Mouse (Mus musculus): ENCODE results near the gene Ehd3. TPM values are rescaled to one million over a fixed set of nuclear protein-coding genes. Genes with fewer than 3 reads are reported as not detected.

The Ehd3 gene
- polyA plus RNA-seq, 1 experiment from 2014 or later: 42.2 TPM

GRCm38 (mm10) chr17:73807211-73807610, 3.3 kb downstream of the Ehd3 start:
- WGBS: 63% methylated on average over 5 of the region's 5 CpGs
- H3K4me2 ChIP-seq: peak overlapping the region; percentile 45
- no peak overlapping the region for H3K9ac ChIP-seq (ENCODE audit: low read depth, low read length)
- no peak overlapping the region for H3K27ac ChIP-seq (ENCODE audit: low read depth, low read length)
- ATAC-seq (replicated peaks; ENCODE audit: low FRiP score) (no peak; the same call in 1 of the 2 replicates), DNase-seq (ENCODE audit: low spot score) (no peak)
- H3K36me3 ChIP-seq (ENCODE audit: control insufficient read depth, insufficient read depth, low read length): no peaks in the 10 kb centered on the region
- H3K4me1 ChIP-seq (replicated peaks; ENCODE audit: control insufficient read depth, insufficient read depth, low read length): peaks cover 3% of the 10 kb centered on the region; the same call in 1 of the 2 replicates
- H3K27me3 ChIP-seq (replicated peaks; ENCODE audit: control insufficient read depth, insufficient read depth, low read length): no peaks in the 10 kb centered on the region; the same call in 1 of the 2 replicates
- H3K9me3 ChIP-seq (ENCODE audit: control insufficient read depth, low read length): no peaks in the 10 kb centered on the region
- peak overlapping the region; percentile 22; the same call in 1 of the 2 replicates for H3K4me3 ChIP-seq (ENCODE audit: low read depth, low read length)

GRCm38 (mm10) chr17:73808431-73808830, 4.5 kb downstream of the Ehd3 start:
- ATAC-seq (replicated peaks; ENCODE audit: low FRiP score) (no peak), DNase-seq (ENCODE audit: low spot score) (no peak)
- Histone ChIP-seq H3K36me3 (ENCODE audit: control insufficient read depth, insufficient read depth, low read length) (no peaks in the 10 kb centered on the region), H3K4me3 (ENCODE audit: low read depth, low read length) (no peak overlapping the region), H3K4me1 (replicated peaks; ENCODE audit: control insufficient read depth, insufficient read depth, low read length) (peaks cover 3% of the 10 kb centered on the region; the same call in 1 of the 2 replicates), H3K9me3 (ENCODE audit: control insufficient read depth, low read length) (no peaks in the 10 kb centered on the region), H3K9ac (ENCODE audit: low read depth, low read length) (no peak overlapping the region), H3K27ac (ENCODE audit: low read depth, low read length) (no peak overlapping the region), H3K27me3 (replicated peaks; ENCODE audit: control insufficient read depth, insufficient read depth, low read length) (no peaks in the 10 kb centered on the region; the same call in 1 of the 2 replicates), H3K4me2 (peak overlapping the region; percentile 10; the same call in 1 of the 2 replicates)
- WGBS: 82% methylated on average over 6 of the region's 6 CpGs

DNA sequence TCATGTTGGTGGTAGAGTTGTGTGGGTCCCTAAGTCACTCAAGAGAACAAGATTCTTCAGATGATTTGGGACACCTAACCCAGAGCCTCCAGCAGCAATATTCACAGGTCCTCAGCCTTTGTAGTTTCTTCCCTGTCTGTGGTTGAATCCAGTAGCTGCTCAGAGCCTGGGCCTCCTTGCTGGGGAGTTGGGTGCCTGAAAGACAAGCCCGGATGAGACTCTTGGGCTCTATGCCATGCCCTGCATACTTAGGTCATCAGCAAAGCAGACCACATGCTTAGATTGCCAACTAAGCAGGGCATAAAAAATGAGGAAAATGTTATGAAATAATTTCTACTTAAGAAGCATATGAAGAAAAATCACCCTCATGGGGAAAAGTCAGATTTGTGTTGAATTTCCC, 6.9 kb downstream of the Ehd3 start:
- Histone ChIP-seq H3K36me3 (ENCODE audit: control insufficient read depth, insufficient read depth, low read length) (no peaks in the 10 kb centered on the region), H3K9ac (ENCODE audit: low read depth, low read length) (no peak overlapping the region), H3K4me2 (no peak overlapping the region), H3K27ac (ENCODE audit: low read depth, low read length) (no peak overlapping the region), H3K27me3 (replicated peaks; ENCODE audit: control insufficient read depth, insufficient read depth, low read length) (no peaks in the 10 kb centered on the region), H3K4me3 (ENCODE audit: low read depth, low read length) (no peak overlapping the region), H3K4me1 (replicated peaks; ENCODE audit: control insufficient read depth, insufficient read depth, low read length) (peaks cover 3% of the 10 kb centered on the region; the same call in 1 of the 2 replicates), H3K9me3 (ENCODE audit: control insufficient read depth, low read length) (no peaks in the 10 kb centered on the region)
- ATAC-seq (replicated peaks; ENCODE audit: low FRiP score) (no peak), DNase-seq (ENCODE audit: low spot score) (no peak)
- WGBS: 97% methylated on average over 1 of the region's 1 CpGs

DNA sequence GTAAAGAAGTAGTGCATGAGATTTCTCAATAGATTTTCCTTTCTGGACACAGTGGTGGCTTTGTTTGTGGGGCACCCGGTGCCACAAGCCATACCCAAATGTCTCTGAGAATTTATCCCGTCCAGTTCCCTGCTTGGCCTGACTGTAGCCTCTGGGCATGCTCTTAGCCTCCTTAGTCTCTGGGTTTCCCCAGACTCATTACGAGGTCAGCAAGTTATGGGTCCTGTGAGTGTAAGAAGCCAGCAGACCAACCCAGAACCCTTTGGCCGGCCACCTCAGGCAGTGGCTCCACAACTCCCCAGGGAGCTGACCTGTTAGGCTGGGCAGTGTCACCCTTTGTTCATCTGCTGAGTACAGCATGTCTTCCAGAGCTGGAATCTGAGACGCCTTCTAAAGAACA, 7.6 kb downstream of the Ehd3 start:
- no peaks in the 10 kb centered on the region for H3K9me3 ChIP-seq (ENCODE audit: control insufficient read depth, low read length)
- H3K4me2 ChIP-seq: no peak overlapping the region
- H3K36me3 ChIP-seq (ENCODE audit: control insufficient read depth, insufficient read depth, low read length): no peaks in the 10 kb centered on the region
- H3K27ac ChIP-seq (ENCODE audit: low read depth, low read length): no peak overlapping the region
- DNase-seq (ENCODE audit: low spot score): no peak
- H3K27me3 ChIP-seq (replicated peaks; ENCODE audit: control insufficient read depth, insufficient read depth, low read length): no peaks in the 10 kb centered on the region
- H3K9ac ChIP-seq (ENCODE audit: low read depth, low read length): no peak overlapping the region
- peaks cover 3% of the 10 kb centered on the region; the same call in 1 of the 2 replicates for H3K4me1 ChIP-seq (replicated peaks; ENCODE audit: control insufficient read depth, insufficient read depth, low read length)
- H3K4me3 ChIP-seq (ENCODE audit: low read depth, low read length): no peak overlapping the region
- no peak for ATAC-seq (replicated peaks; ENCODE audit: low FRiP score)
- WGBS: 88% methylated on average over 5 of the region's 5 CpGs

- Histone ChIP-seq H3K4me3 (ENCODE audit: low read depth, low read length) (no peak overlapping the region), H3K9me3 (ENCODE audit: control insufficient read depth, low read length) (no peaks in the 10 kb centered on the region), H3K9ac (ENCODE audit: low read depth, low read length) (no peak overlapping the region), H3K36me3 (ENCODE audit: control insufficient read depth, insufficient read depth, low read length) (no peaks in the 10 kb centered on the region), H3K4me2 (no peak overlapping the region), H3K27ac (ENCODE audit: low read depth, low read length) (no peak overlapping the region), H3K27me3 (replicated peaks; ENCODE audit: control insufficient read depth, insufficient read depth, low read length) (no peaks in the 10 kb centered on the region), H3K4me1 (replicated peaks; ENCODE audit: control insufficient read depth, insufficient read depth, low read length) (peaks cover 3% of the 10 kb centered on the region; the same call in 1 of the 2 replicates)
- ATAC-seq (replicated peaks; ENCODE audit: low FRiP score) (no peak), DNase-seq (ENCODE audit: low spot score) (no peak)
- 66% methylated on average over 8 of the region's 8 CpGs for WGBS
Measured at GRCm38 (mm10) chr17:73813031-73813660, 9.2 kb downstream of the Ehd3 start.

DNA sequence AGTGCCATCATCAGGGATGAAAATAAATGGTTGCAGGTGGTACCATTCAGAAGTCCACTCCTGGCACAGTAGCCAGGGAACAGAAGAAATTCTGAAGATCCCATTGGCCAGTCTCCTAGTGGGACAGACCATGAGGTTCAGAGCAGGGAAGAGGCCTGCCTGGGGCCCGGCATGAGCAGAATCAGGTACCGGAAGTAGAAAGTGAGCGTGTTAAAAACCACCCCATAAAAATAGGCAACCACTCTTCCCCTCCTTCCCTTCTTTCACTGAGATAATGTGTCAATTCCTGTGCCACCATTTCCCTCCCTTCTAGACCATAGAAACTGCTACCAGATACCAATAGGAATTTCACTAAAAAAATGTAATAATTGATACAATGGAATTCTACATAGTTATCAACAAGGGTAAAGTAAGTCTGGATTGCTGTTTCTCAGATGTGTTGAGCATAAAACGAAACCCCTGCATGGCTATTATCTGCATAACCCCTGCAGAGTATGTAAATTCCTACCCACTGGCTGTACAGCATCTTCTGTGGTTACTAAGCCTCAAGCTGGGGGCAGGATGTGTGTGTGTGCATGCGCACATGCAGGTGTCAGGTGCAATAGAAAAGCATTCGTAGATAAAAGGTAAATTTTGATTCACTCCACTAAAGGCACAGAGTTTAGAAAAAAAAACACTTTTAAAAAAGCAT, 10.7 kb downstream of the Ehd3 start:
- ATAC-seq (replicated peaks; ENCODE audit: low FRiP score): no peak
- Histone ChIP-seq H3K9ac (ENCODE audit: low read depth, low read length) (no peak overlapping the region), H3K4me3 (ENCODE audit: low read depth, low read length) (no peak overlapping the region), H3K27ac (ENCODE audit: low read depth, low read length) (no peak overlapping the region), H3K4me2 (no peak overlapping the region), H3K4me1 (replicated peaks; ENCODE audit: control insufficient read depth, insufficient read depth, low read length) (no peaks in the 10 kb centered on the region; the same call in 1 of the 2 replicates), H3K9me3 (ENCODE audit: control insufficient read depth, low read length) (no peaks in the 10 kb centered on the region), H3K27me3 (replicated peaks; ENCODE audit: control insufficient read depth, insufficient read depth, low read length) (no peaks in the 10 kb centered on the region), H3K36me3 (ENCODE audit: control insufficient read depth, insufficient read depth, low read length) (no peaks in the 10 kb centered on the region; the same call in 1 of the 2 replicates)
- DNase-seq (ENCODE audit: low spot score): no peak
- WGBS: 83% methylated on average over 6 of the region's 6 CpGs

- ATAC-seq (replicated peaks; ENCODE audit: low FRiP score): peak; percentile 51
- Histone ChIP-seq H3K4me1 (replicated peaks; ENCODE audit: control insufficient read depth, insufficient read depth, low read length) (no peaks in the 10 kb centered on the region; the same call in 1 of the 2 replicates), H3K4me2 (no peak overlapping the region), H3K9ac (ENCODE audit: low read depth, low read length) (no peak overlapping the region), H3K27me3 (replicated peaks; ENCODE audit: control insufficient read depth, insufficient read depth, low read length) (no peaks in the 10 kb centered on the region), H3K27ac (ENCODE audit: low read depth, low read length) (peak overlapping the region; percentile 46), H3K4me3 (ENCODE audit: low read depth, low read length) (no peak overlapping the region), H3K36me3 (ENCODE audit: control insufficient read depth, insufficient read depth, low read length) (no peaks in the 10 kb centered on the region; the same call in 1 of the 2 replicates), H3K9me3 (ENCODE audit: control insufficient read depth, low read length) (no peaks in the 10 kb centered on the region)
- 68% methylated on average over 9 of the region's 9 CpGs for whole genome bisulfite sequencing
- DNase-seq (ENCODE audit: low spot score): no peak
Measured at GRCm38 (mm10) chr17:73817697-73818380, 13.9 kb downstream of the Ehd3 start.

- ATAC-seq (replicated peaks; ENCODE audit: low FRiP score): no peak
- WGBS: 63% methylated on average over 4 of the region's 4 CpGs
Measured at GRCm38 (mm10) chr17:73818936-73819335, 15.0 kb downstream of the Ehd3 start.

More at GRCm38 (mm10) chr17:73818936-73819335, 15.0 kb downstream of the Ehd3 start:
- H3K27ac ChIP-seq (ENCODE audit: low read depth, low read length): no peak overlapping the region
- H3K4me2 ChIP-seq: no peak overlapping the region
- H3K4me3 ChIP-seq (ENCODE audit: low read depth, low read length): no peak overlapping the region
- no peak overlapping the region for H3K9ac ChIP-seq (ENCODE audit: low read depth, low read length)
- no peaks in the 10 kb centered on the region; the same call in 1 of the 2 replicates for H3K36me3 ChIP-seq (ENCODE audit: control insufficient read depth, insufficient read depth, low read length)
- H3K27me3 ChIP-seq (replicated peaks; ENCODE audit: control insufficient read depth, insufficient read depth, low read length): no peaks in the 10 kb centered on the region
- no peaks in the 10 kb centered on the region for H3K9me3 ChIP-seq (ENCODE audit: control insufficient read depth, low read length)
- no peaks in the 10 kb centered on the region; the same call in 1 of the 2 replicates for H3K4me1 ChIP-seq (replicated peaks; ENCODE audit: control insufficient read depth, insufficient read depth, low read length)
- DNase-seq (ENCODE audit: low spot score): no peak
